Comparison of ENCODE assay signal across 8 mouse cellular contexts in the genomic region with DNA sequence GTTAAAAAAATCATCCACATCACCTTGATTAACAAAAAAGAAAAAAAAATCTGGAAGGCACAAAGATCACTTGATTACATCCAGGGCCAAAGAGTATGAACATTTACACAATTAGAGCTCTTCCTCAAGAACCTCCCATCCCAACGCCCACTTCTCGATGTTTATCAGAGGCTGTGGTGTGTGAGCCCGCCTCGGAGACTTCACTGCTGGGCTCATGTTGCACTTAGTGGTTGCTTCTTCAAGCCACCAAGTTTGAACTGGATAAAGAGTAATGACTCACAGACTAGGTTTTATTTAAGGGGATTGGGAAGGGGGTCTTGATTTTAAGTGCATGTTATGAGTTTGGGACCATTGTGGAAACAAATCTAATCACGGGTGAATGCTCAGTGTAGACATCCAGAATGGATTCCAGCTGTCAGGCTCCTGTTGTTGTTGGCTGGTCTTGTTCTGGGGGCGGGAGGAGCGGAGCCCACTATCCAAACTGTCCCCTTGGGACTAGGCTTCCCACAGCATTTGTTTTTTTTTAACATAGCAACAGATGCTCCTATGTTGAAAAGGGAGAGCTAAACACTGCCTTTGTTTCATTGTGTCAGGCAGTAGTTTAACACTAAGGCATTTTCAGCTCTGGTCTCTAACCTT.
DNase-seq lines count a peak whose midpoint lies in the region; ATAC-seq and TF ChIP-seq lines count a peak whose summit lies in the region.

No protein-coding gene starts in this region.

- ATAC-seq in midbrain, embryonic 15.5 days (replicated peaks): no peak
- no peak for ATAC-seq in midbrain, embryonic 13.5 days
- peak; percentile 18; the same call in 1 of the 2 replicates for ATAC-seq in heart, embryonic 14.5 days (ENCODE audit: insufficient number of reproducible peaks, insufficient read depth, low FRiP score, low read depth)
- ATAC-seq in kidney, postnatal 0 days (replicated peaks; ENCODE audit: low FRiP score, low read depth): peak; percentile 44; the same call in 1 of the 2 replicates
- peak; percentile 70; the same call in 1 of the 2 replicates for ATAC-seq in stomach, postnatal 0 days (ENCODE audit: low FRiP score, low TSS enrichment)
- no peak for ATAC-seq in cerebellum, adult (ENCODE audit: insufficient number of reproducible peaks, low FRiP score, low TSS enrichment)
- ATAC-seq in erythroblast, adult 5-6 weeks (replicated peaks; ENCODE audit: low FRiP score, poor library complexity, severe bottlenecking): no peak

- H3K4me2 ChIP-seq in midbrain, embryonic 15.5 days: no peak overlapping the region
- no peak overlapping the region for H3K4me2 ChIP-seq in midbrain, embryonic 13.5 days (replicated peaks)
- H3K4me2 ChIP-seq in heart, embryonic 14.5 days (ENCODE audit: low read length): 0 out of 2 replicates have a peak overlapping the region, but pooled peaks have one; percentile 6
- peak overlapping the region; percentile 28 for H3K4me2 ChIP-seq in kidney, postnatal 0 days (ENCODE audit: low read length)
- H3K4me2 ChIP-seq in stomach, postnatal 0 days (replicated peaks; ENCODE audit: low read depth): no peak overlapping the region; the same call in 1 of the 2 replicates

- H3K4me1 ChIP-seq in midbrain, embryonic 15.5 days: 0 out of 2 replicates have a peak, but pooled peaks cover 4% of the 10 kb centered on the region
- H3K4me1 ChIP-seq in midbrain, embryonic 13.5 days (replicated peaks): peaks cover 10% of the 10 kb centered on the region
- H3K4me1 ChIP-seq in heart, embryonic 14.5 days (ENCODE audit: control insufficient read depth in 2 of 2, insufficient read depth in 2 of 2, low read length in 2 of 2): peaks cover 48 to 63% of the 10 kb centered on the region in 2 experiments
- peaks cover 10% of the 10 kb centered on the region for H3K4me1 ChIP-seq in kidney, postnatal 0 days (replicated peaks; ENCODE audit: insufficient read depth, low read length)
- no peaks in the 10 kb centered on the region for H3K4me1 ChIP-seq in stomach, postnatal 0 days (replicated peaks; ENCODE audit: control insufficient read depth, insufficient read depth)

- H3K9ac ChIP-seq in midbrain, embryonic 15.5 days: no peak overlapping the region
- no peak overlapping the region for H3K9ac ChIP-seq in midbrain, embryonic 13.5 days (replicated peaks)
- H3K9ac ChIP-seq in heart, embryonic 14.5 days (ENCODE audit: low read length): 0 out of 2 replicates have a peak overlapping the region, but pooled peaks have one; percentile 4
- H3K9ac ChIP-seq in kidney, postnatal 0 days (ENCODE audit: low read depth, low read length): no peak overlapping the region
- H3K9ac ChIP-seq in stomach, postnatal 0 days (ENCODE audit: low read length): no peak overlapping the region

- DNase-seq in kidney, postnatal 0 days (ENCODE audit: low spot score): peak; percentile 92
- DNase-seq in stomach, postnatal 0 days (ENCODE audit: low spot score): no peak
- DNase-seq in spleen, postnatal 4 days (ENCODE audit: low spot score in 2 of 2): no peak

- H3K27ac ChIP-seq in midbrain, embryonic 15.5 days: 0 out of 2 replicates have a peak overlapping the region, but pooled peaks have one; percentile 10
- H3K27ac ChIP-seq in midbrain, embryonic 13.5 days: no peak overlapping the region
- peak overlapping the region; percentile 70 to 77 for H3K27ac ChIP-seq in heart, embryonic 14.5 days (replicated peaks in 1 of 2; ENCODE audit: control insufficient read depth in 1 of 2, insufficient read depth in 1 of 2, low read depth in 2 of 2, low read length in 2 of 2)
- H3K27ac ChIP-seq in kidney, postnatal 0 days: peak overlapping the region; percentile 81
- peak overlapping the region; percentile 46; the same call in 1 of the 2 replicates for H3K27ac ChIP-seq in stomach, postnatal 0 days (replicated peaks)

- WGBS in midbrain, embryonic 15.5 days: 59% methylated on average over 7 of the region's 7 CpGs
- WGBS in midbrain, embryonic 13.5 days: 61% methylated on average over 7 of the region's 7 CpGs
- 26% methylated on average over 7 of the region's 7 CpGs for WGBS in heart, embryonic 14.5 days
- 18% methylated on average over 7 of the region's 7 CpGs for WGBS in kidney, postnatal 0 days
- 42% methylated on average over 7 of the region's 7 CpGs for WGBS in stomach, postnatal 0 days

- no peaks in the 10 kb centered on the region for H3K9me3 ChIP-seq in midbrain, embryonic 15.5 days
- H3K9me3 ChIP-seq in midbrain, embryonic 13.5 days: no peaks in the 10 kb centered on the region
- H3K9me3 ChIP-seq in heart, embryonic 14.5 days (ENCODE audit: control insufficient read depth, low read length): no peaks in the 10 kb centered on the region
- no peaks in the 10 kb centered on the region for H3K9me3 ChIP-seq in kidney, postnatal 0 days (replicated peaks; ENCODE audit: low read length)
- no peaks in the 10 kb centered on the region for H3K9me3 ChIP-seq in stomach, postnatal 0 days (ENCODE audit: control insufficient read depth, low read length)

- H3K36me3 ChIP-seq in midbrain, embryonic 15.5 days (replicated peaks): no peaks in the 10 kb centered on the region
- no peaks in the 10 kb centered on the region for H3K36me3 ChIP-seq in midbrain, embryonic 13.5 days
- H3K36me3 ChIP-seq in heart, embryonic 14.5 days (ENCODE audit: control insufficient read depth, insufficient read depth, low read length): no peaks in the 10 kb centered on the region
- H3K36me3 ChIP-seq in kidney, postnatal 0 days (ENCODE audit: insufficient read depth, low read length): no peaks in the 10 kb centered on the region
- no peaks in the 10 kb centered on the region for H3K36me3 ChIP-seq in stomach, postnatal 0 days (ENCODE audit: control insufficient read depth, insufficient read depth, low read length)

- TF ChIP-seq CTCF in kidney, postnatal 0 days (IDR thresholded peaks at IDR 0.05; ENCODE audit: low read depth): no peak
- no peak for TF ChIP-seq CTCF in stomach, postnatal 0 days (IDR thresholded peaks at IDR 0.05; ENCODE audit: low read depth)

- no peak overlapping the region for H3K4me3 ChIP-seq in midbrain, embryonic 15.5 days
- no peak overlapping the region for H3K4me3 ChIP-seq in midbrain, embryonic 13.5 days (replicated peaks)
- no peak overlapping the region for H3K4me3 ChIP-seq in heart, embryonic 14.5 days (ENCODE audit: control insufficient read depth in 1 of 2, insufficient read depth in 1 of 2, low read depth in 1 of 2, low read length in 2 of 2)
- H3K4me3 ChIP-seq in kidney, postnatal 0 days (replicated peaks; ENCODE audit: low read depth, low read length): no peak overlapping the region
- H3K4me3 ChIP-seq in stomach, postnatal 0 days (ENCODE audit: low read depth, low read length): no peak overlapping the region

- no peak for TF ChIP-seq EP300 in stomach, postnatal 0 days (optimal IDR thresholded peaks at IDR 0.05)

- no peaks in the 10 kb centered on the region for H3K27me3 ChIP-seq in midbrain, embryonic 15.5 days (replicated peaks)
- H3K27me3 ChIP-seq in midbrain, embryonic 13.5 days: no peaks in the 10 kb centered on the region
- no peaks in the 10 kb centered on the region for H3K27me3 ChIP-seq in heart, embryonic 14.5 days (ENCODE audit: control insufficient read depth, insufficient read depth, low read length)
- no peaks in the 10 kb centered on the region for H3K27me3 ChIP-seq in kidney, postnatal 0 days (ENCODE audit: insufficient read depth, low read length)
- H3K27me3 ChIP-seq in stomach, postnatal 0 days (ENCODE audit: control insufficient read depth, insufficient read depth, low read length): no peaks in the 10 kb centered on the region

Comparison
In these comparisons a context has a peak if more than half of its experiments do, and no peak if none do; other contexts are left out.
1. ATAC-seq: peak in heart, embryonic 14.5 days (single experiment), kidney, postnatal 0 days (single experiment) and stomach, postnatal 0 days (single experiment); none in midbrain, embryonic 15.5 days (single experiment), midbrain, embryonic 13.5 days (single experiment), cerebellum, adult (single experiment) and erythroblast, adult 5-6 weeks (single experiment).
2. H3K4me2 ChIP-seq: peak in heart, embryonic 14.5 days (single experiment) and kidney, postnatal 0 days (single experiment); none in midbrain, embryonic 15.5 days (single experiment), midbrain, embryonic 13.5 days (single experiment) and stomach, postnatal 0 days (single experiment).